Mouse (Mus musculus): ENCODE measurements at regions not wholly inside any gene's neighbourhood (a gene's known extent, or its start where the extent isn't known, plus 50 kb on each side); places are given as distances from the start of the nearest gene placed in this dataset.

GRCm38 (mm10) chr2:147254137-147254536, 60.1 kb upstream of the Nkx2-2 start:
- Histone ChIP-seq H3K4me2 (ENCODE audit: low read depth, low read length) (no peak overlapping the region), H3K4me3 (ENCODE audit: low read depth, low read length) (no peak overlapping the region), H3K27me3 (replicated peaks; ENCODE audit: control insufficient read depth, insufficient read depth, low read length) (no peaks in the 10 kb centered on the region), H3K4me1 (ENCODE audit: control insufficient read depth, insufficient read depth, low read length) (no peaks in the 10 kb centered on the region), H3K9ac (ENCODE audit: low read depth, low read length) (no peak overlapping the region), H3K9me3 (ENCODE audit: control insufficient read depth, low read length) (no peaks in the 10 kb centered on the region), H3K36me3 (ENCODE audit: control insufficient read depth, insufficient read depth, low read length) (no peaks in the 10 kb centered on the region), H3K27ac (replicated peaks; ENCODE audit: low read depth, low read length) (no peak overlapping the region)
- WGBS, result 51% methylated on average over 5 of the region's 5 CpGs
- DNase-seq (ENCODE audit: low spot score) (no peak), ATAC-seq (ENCODE audit: low read depth) (no peak)

DNA sequence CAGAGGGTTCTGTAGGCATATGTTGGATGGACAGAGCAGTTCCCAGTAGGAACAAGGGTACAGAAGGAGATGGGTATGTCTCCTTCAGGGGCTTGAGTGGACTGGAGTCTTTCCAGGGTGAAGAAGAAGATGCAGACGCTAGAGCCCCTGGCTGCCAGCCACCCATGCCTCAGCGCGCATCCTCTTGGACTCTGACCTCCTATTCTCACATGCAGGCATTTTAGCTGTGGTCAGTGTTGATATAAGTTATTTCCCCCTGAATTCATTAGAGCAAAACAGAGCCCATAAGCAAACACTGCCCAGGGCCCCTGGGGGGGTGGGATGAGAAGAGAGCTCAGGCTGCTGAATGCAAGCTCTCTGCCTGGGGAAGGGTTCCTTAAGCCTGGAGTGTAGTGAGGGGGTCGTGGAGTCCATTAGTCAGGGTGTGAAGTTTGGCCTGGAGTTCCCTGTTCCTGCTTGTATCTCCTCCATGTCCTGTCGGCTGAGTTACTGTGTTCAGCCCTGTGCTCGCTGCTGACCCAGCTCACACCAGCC, 54.0 kb upstream of the Nkx2-2 start:
- DNase-seq (ENCODE audit: low spot score), result no peak
- no peaks in the 10 kb centered on the region for H3K27me3 ChIP-seq (replicated peaks; ENCODE audit: control insufficient read depth, insufficient read depth, low read length)
- H3K4me2 ChIP-seq (ENCODE audit: low read depth, low read length), result no peak overlapping the region
- H3K9ac ChIP-seq (ENCODE audit: low read depth, low read length), result no peak overlapping the region
- 71% methylated on average over 6 of the region's 6 CpGs for WGBS
- no peak overlapping the region for H3K27ac ChIP-seq (replicated peaks; ENCODE audit: low read depth, low read length)
- no peaks in the 10 kb centered on the region for H3K9me3 ChIP-seq (ENCODE audit: control insufficient read depth, low read length)
- ATAC-seq (ENCODE audit: low read depth), result no peak
- no peaks in the 10 kb centered on the region for H3K36me3 ChIP-seq (ENCODE audit: control insufficient read depth, insufficient read depth, low read length)
- H3K4me1 ChIP-seq (ENCODE audit: control insufficient read depth, insufficient read depth, low read length), result no peaks in the 10 kb centered on the region
- no peak overlapping the region for H3K4me3 ChIP-seq (ENCODE audit: low read depth, low read length)

GRCm38 (mm10) chr2:147247238-147247637, 53.2 kb upstream of the Nkx2-2 start:
- H3K4me1 ChIP-seq (ENCODE audit: control insufficient read depth, insufficient read depth, low read length), result no peaks in the 10 kb centered on the region
- no peak overlapping the region for H3K4me3 ChIP-seq (ENCODE audit: low read depth, low read length)
- H3K9ac ChIP-seq (ENCODE audit: low read depth, low read length), result no peak overlapping the region
- no peaks in the 10 kb centered on the region for H3K27me3 ChIP-seq (replicated peaks; ENCODE audit: control insufficient read depth, insufficient read depth, low read length)
- H3K9me3 ChIP-seq (ENCODE audit: control insufficient read depth, low read length), result no peaks in the 10 kb centered on the region
- no peaks in the 10 kb centered on the region for H3K36me3 ChIP-seq (ENCODE audit: control insufficient read depth, insufficient read depth, low read length)
- DNase-seq (ENCODE audit: low spot score) (no peak), ATAC-seq (ENCODE audit: low read depth) (no peak)
- H3K4me2 ChIP-seq (ENCODE audit: low read depth, low read length), result no peak overlapping the region
- WGBS, result 60% methylated on average over 8 of the region's 8 CpGs
- H3K27ac ChIP-seq (replicated peaks; ENCODE audit: low read depth, low read length), result no peak overlapping the region

GRCm38 (mm10) chr2:147244406-147244805, 50.4 kb upstream of the Nkx2-2 start:
- Histone ChIP-seq H3K4me3 (ENCODE audit: low read depth, low read length) (no peak overlapping the region), H3K4me1 (ENCODE audit: control insufficient read depth, insufficient read depth, low read length) (no peaks in the 10 kb centered on the region), H3K27ac (replicated peaks; ENCODE audit: low read depth, low read length) (no peak overlapping the region), H3K36me3 (ENCODE audit: control insufficient read depth, insufficient read depth, low read length) (no peaks in the 10 kb centered on the region), H3K9ac (ENCODE audit: low read depth, low read length) (no peak overlapping the region), H3K9me3 (ENCODE audit: control insufficient read depth, low read length) (no peaks in the 10 kb centered on the region), H3K27me3 (replicated peaks; ENCODE audit: control insufficient read depth, insufficient read depth, low read length) (no peaks in the 10 kb centered on the region), H3K4me2 (ENCODE audit: low read depth, low read length) (no peak overlapping the region)
- DNase-seq (ENCODE audit: low spot score), result no peak
- WGBS, result 90% methylated on average over 1 of the region's 1 CpGs
- ATAC-seq (ENCODE audit: low read depth), result no peak

Data from embryonic facial prominence, embryonic 14.5 days (tissue).